Mouse (Mus musculus): ENCODE measurements around the gene Gltpd2. TPM values are rescaled to one million over a fixed set of nuclear protein-coding genes. Genes with fewer than 3 reads are reported as not detected.
"Not testable (repeated sequence)": the region's sequence is repeated elsewhere in the genome, so short reads cannot be mapped to it uniquely, and the experiment has no call there.

Gene Gltpd2
- not detected in 2 replicates for total RNA-seq (2012; rRNA removed)
- under 1 TPM in 1 of 2 experiments, not detected in 1; 0.06 TPM for polyA plus RNA-seq (2012; ENCODE audit: insufficient read depth in 1 of 2, insufficient read length in 2 of 2, low read depth in 1 of 2, low replicate concordance in 2 of 2, missing spikeins in 1 of 2)

DNA sequence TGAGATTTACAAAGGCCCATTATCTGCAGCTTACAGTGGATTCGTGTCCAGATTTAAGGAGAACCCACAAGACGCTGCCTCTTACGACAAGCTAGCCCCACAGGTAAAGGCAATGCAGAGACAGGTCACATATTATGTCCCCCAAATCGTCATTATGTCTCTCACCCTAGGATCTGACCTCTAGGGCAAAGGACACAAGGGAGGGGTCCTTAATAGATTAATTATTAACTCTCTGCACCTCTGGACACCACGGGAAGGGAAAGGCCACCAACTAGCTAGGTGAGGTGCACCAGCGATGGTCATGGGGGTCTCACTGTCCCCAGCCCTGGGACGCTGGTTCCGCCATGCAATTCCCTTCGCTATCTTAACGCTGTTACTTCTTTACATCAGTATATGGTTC is at the start of gene Gltpd2:
TSS of gene Gltpd2 (plus strand) at position 274 of the 400 bp plus-strand sequence.
- TF ChIP-seq RCOR1 (IDR thresholded peaks at IDR 0.05; ENCODE audit: low read depth, low read length) (0 out of 2 replicates have a peak, but pooled peaks have one; percentile 33), TBP (IDR thresholded peaks at IDR 0.05; ENCODE audit: low read depth, low read length) (no peak)
- H3K4me1 ChIP-seq (ENCODE audit: control insufficient read depth in 1 of 2, insufficient read depth in 2 of 2, low read length in 2 of 2): peaks cover 8 to 11% of the 10 kb centered on the region in 2 experiments
- H3K9me3 ChIP-seq (replicated peaks; ENCODE audit: insufficient read depth, low read length): no peaks in the 10 kb centered on the region
- no peak within 1 kb of the TSS for H3K4me3 ChIP-seq (ENCODE audit: control insufficient read depth in 1 of 2, insufficient read depth in 1 of 2, low read depth in 2 of 2, low read length in 2 of 2)
- no peaks in the 10 kb centered on the region for H3K79me2 ChIP-seq (ENCODE audit: control insufficient read depth, insufficient read depth, low read length, poor library complexity)
- no peak within 1 kb of the TSS for H3K9ac ChIP-seq (ENCODE audit: control insufficient read depth, low read depth, low read length, poor library complexity, severe bottlenecking)
- H3K36me3 ChIP-seq (ENCODE audit: control insufficient read depth in 1 of 2, insufficient read depth in 2 of 2, low read length in 2 of 2): peaks cover 0 to 15% of the 10 kb centered on the region in 2 experiments; a peak in 2 of 4 replicates
- DNase-seq (ENCODE audit: low read depth, low spot score): no peak
- H3K27me3 ChIP-seq (ENCODE audit: control insufficient read depth in 1 of 2, insufficient read depth in 2 of 2, low read length in 2 of 2): no peaks in the 10 kb centered on the region
- no peak within 1 kb of the TSS for H3K27ac ChIP-seq (ENCODE audit: control insufficient read depth, low read depth, low read length)

DNA sequence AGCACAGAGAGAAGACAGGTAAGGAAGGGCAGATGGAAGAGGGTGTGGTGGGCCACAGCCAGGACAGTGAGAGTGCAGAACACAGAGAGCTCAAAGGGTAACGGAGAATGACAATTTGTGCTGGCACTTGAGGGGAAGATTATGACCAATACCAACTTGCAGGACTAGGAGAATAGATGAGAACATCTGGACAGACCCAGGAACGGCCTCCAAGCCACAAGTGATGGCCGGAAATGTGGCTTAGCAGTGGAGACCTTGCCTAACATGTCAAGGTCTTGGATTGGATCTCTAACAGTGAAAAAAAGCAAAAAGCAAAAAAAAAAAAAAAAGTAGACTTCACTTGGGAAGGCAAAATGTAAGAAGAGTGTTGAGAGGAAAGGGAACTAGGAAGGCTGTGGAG is 49.2 kb upstream of the Gltpd2 start:
- Histone ChIP-seq H3K9ac (ENCODE audit: control insufficient read depth, low read depth, low read length, poor library complexity, severe bottlenecking) (no peak overlapping the region), H3K4me1 (ENCODE audit: control insufficient read depth in 1 of 2, insufficient read depth in 2 of 2, low read length in 2 of 2) (peaks cover 0 to 11% of the 10 kb centered on the region in 2 experiments; a peak in 3 of 4 replicates), H3K79me2 (ENCODE audit: control insufficient read depth, insufficient read depth, low read length, poor library complexity) (no peaks in the 10 kb centered on the region), H3K4me3 (ENCODE audit: control insufficient read depth in 1 of 2, insufficient read depth in 1 of 2, low read depth in 2 of 2, low read length in 2 of 2) (no peak overlapping the region), H3K9me3 (replicated peaks; ENCODE audit: insufficient read depth, low read length) (no peaks in the 10 kb centered on the region), H3K27ac (ENCODE audit: control insufficient read depth, low read depth, low read length) (no peak overlapping the region), H3K36me3 (ENCODE audit: control insufficient read depth in 1 of 2, insufficient read depth in 2 of 2, low read length in 2 of 2) (peaks cover 0 to 9% of the 10 kb centered on the region in 2 experiments; a peak in 2 of 4 replicates), H3K27me3 (ENCODE audit: control insufficient read depth in 1 of 2, insufficient read depth in 2 of 2, low read length in 2 of 2) (peaks cover 0 to 3% of the 10 kb centered on the region in 2 experiments; a peak in 2 of 4 replicates)
- no peak for DNase-seq (ENCODE audit: low read depth, low spot score)
- no peak for TF ChIP-seq RAD21 (IDR thresholded peaks at IDR 0.05; ENCODE audit: low read depth, low read length)

DNA sequence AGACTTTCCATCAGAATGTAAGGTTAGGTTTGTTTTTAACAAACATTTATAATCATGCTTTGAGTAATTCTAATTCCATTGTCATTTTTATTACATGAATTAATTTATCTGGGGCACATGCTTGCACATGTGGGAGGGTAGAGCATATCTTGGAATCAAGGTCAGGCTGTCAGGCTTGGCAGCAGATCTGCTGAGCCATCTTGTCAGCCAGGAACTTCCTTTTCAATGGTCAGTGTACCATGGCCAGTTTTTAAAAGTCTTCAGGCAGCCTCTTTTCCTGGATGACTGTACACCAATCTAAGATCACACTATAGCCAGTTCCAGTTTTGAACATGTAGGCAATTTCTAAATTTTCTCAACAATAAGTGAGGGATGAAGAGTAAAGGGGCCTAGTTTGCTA is 46.3 kb upstream of the Gltpd2 start:
- Histone ChIP-seq H3K27ac (ENCODE audit: control insufficient read depth, low read depth, low read length) (no peak overlapping the region), H3K9me3 (replicated peaks; ENCODE audit: insufficient read depth, low read length) (no peaks in the 10 kb centered on the region), H3K4me3 (ENCODE audit: control insufficient read depth in 1 of 2, insufficient read depth in 1 of 2, low read depth in 2 of 2, low read length in 2 of 2) (no peak overlapping the region), H3K27me3 (ENCODE audit: control insufficient read depth in 1 of 2, insufficient read depth in 2 of 2, low read length in 2 of 2) (peaks cover 5 to 9% of the 10 kb centered on the region in 2 experiments), H3K36me3 (ENCODE audit: control insufficient read depth in 1 of 2, insufficient read depth in 2 of 2, low read length in 2 of 2) (peaks cover 0 to 9% of the 10 kb centered on the region in 2 experiments; a peak in 2 of 4 replicates), H3K9ac (ENCODE audit: control insufficient read depth, low read depth, low read length, poor library complexity, severe bottlenecking) (no peak overlapping the region), H3K79me2 (ENCODE audit: control insufficient read depth, insufficient read depth, low read length, poor library complexity) (no peaks in the 10 kb centered on the region), H3K4me1 (ENCODE audit: control insufficient read depth in 1 of 2, insufficient read depth in 2 of 2, low read length in 2 of 2) (peaks cover 0 to 11% of the 10 kb centered on the region in 2 experiments; a peak in 3 of 4 replicates)
- TF ChIP-seq NRF1 (IDR thresholded peaks at IDR 0.05; ENCODE audit: insufficient read depth, low read depth, low read length, poor library complexity, severe bottlenecking) (no peak), ZC3H11A (IDR thresholded peaks at IDR 0.05; ENCODE audit: low read depth, low read length) (no peak), RAD21 (IDR thresholded peaks at IDR 0.05; ENCODE audit: low read depth, low read length) (no peak), EP300 (IDR thresholded peaks at IDR 0.05; ENCODE audit: low read depth in 1 of 2, low read length in 2 of 2) (0 out of 4 replicates have a peak, but pooled peaks of 1 of the 2 experiments have one; percentile 15), ZKSCAN1 (IDR thresholded peaks at IDR 0.05; ENCODE audit: low read depth, low read length) (no peak), ELF1 (IDR thresholded peaks at IDR 0.05; ENCODE audit: low read depth, low read length) (no peak), USF2 (IDR thresholded peaks at IDR 0.05; ENCODE audit: borderline replicate concordance in 1 of 2, insufficient read depth in 1 of 2, low read depth in 1 of 2, low read length in 2 of 2) (no peak)
- no peak for DNase-seq (ENCODE audit: low read depth, low spot score)

DNA sequence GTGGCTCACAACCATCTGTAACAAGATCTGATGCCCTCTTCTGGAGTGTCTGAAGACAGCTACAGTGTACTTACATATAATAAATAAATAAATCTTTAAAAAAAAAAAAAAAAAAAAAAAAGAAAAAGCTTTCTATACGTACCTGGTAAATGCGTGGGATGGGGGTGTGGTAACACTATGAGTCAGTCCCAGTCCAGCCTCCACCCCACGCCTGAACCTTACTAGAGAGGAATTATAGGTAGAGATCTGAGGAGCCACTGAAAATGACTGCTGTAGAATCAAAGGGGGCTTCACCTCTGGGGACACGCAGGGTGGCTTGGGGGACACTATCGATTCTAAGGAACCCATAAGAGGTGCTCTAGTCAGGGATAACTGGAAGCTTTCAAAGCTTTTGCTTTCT is 45.7 kb upstream of the Gltpd2 start:
- not testable (repeated sequence) for DNase-seq (ENCODE audit: low read depth, low spot score); H3K79me2 ChIP-seq (ENCODE audit: control insufficient read depth, insufficient read depth, low read length, poor library complexity); H3K27me3 ChIP-seq (ENCODE audit: control insufficient read depth in 1 of 2, insufficient read depth in 2 of 2, low read length in 2 of 2); H3K27ac ChIP-seq (ENCODE audit: control insufficient read depth, low read depth, low read length); H3K36me3 ChIP-seq (ENCODE audit: control insufficient read depth in 1 of 2, insufficient read depth in 2 of 2, low read length in 2 of 2); H3K9ac ChIP-seq (ENCODE audit: control insufficient read depth, low read depth, low read length, poor library complexity, severe bottlenecking); H3K4me3 ChIP-seq (ENCODE audit: control insufficient read depth in 1 of 2, insufficient read depth in 1 of 2, low read depth in 2 of 2, low read length in 2 of 2); H3K9me3 ChIP-seq (replicated peaks; ENCODE audit: insufficient read depth, low read length)
- peaks cover 0 to 11% of the 10 kb centered on the region in 2 experiments; a peak in 3 of 4 replicates for H3K4me1 ChIP-seq (ENCODE audit: control insufficient read depth in 1 of 2, insufficient read depth in 2 of 2, low read length in 2 of 2)

All from MEL (cell line).